Mouse (Mus musculus) thymus, postnatal 10 days (tissue): ENCODE measurements around the gene Tmem101.
"Not testable (repeated sequence)": the region's sequence is repeated elsewhere in the genome, so short reads cannot be mapped to it uniquely, and the experiment has no call there.

Experiments
- DNase-seq, 2 experiments: peaks; one replicate each; pipeline ENCODE4 v3.0.0; 2021; ENCODE audit warnings: low spot score in 2 of 2

Tmem101 gene

GRCm38 (mm10) chr11:102156039-102156785, at the start of gene Tmem101:
TSS of gene Tmem101 (minus strand) at chr11:102156404.
- DNase-seq: peak; percentile 60 to 73

DNA sequence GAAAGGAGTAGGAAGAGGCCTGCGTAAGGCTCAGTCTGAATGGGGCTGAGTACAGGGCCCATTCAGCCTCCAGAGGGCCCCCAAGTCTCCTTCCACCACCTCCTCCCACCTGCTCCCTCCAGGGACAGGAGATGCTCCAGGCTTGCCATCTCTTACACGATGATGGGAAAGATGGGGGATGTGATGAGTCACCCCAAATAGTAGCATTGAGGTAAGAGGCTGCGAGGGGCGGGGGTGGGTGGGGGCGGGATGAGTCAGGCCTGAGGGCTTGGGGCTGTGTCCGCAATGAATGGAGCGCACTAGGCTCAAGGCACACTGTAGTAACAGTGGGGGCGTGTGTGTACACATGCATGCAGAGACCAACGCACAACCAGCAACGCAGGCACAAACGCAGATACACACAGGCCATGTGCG, 45.2 kb upstream of the Tmem101 start:
- DNase-seq: no peak

- DNase-seq: no peak
Measured at GRCm38 (mm10) chr11:102199856-102200255, 43.7 kb upstream of the Tmem101 start.

DNA sequence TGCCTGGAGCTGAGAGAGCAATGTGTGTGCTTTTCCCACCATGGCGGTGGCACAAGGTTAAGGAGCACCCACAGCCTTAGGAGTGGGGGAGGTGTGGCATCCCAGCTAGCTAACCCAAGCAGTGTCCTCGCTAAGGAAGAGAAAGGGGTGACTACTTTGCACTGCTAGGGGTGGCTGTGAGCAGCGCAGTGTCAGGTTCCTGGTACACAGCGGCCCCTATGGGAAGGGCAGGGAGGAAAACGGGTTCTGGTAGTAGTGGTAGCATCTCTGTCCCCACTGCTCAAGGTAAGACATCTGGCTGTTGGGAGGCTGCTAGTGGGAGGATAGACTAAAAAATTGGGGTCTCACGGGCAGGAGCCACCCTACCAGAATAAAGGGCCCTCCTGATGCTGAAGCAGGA, 42.0 kb upstream of the Tmem101 start:
- DNase-seq: no peak

- DNase-seq: no peak
Measured at GRCm38 (mm10) chr11:102196018-102196797, 40.0 kb upstream of the Tmem101 start.

DNA sequence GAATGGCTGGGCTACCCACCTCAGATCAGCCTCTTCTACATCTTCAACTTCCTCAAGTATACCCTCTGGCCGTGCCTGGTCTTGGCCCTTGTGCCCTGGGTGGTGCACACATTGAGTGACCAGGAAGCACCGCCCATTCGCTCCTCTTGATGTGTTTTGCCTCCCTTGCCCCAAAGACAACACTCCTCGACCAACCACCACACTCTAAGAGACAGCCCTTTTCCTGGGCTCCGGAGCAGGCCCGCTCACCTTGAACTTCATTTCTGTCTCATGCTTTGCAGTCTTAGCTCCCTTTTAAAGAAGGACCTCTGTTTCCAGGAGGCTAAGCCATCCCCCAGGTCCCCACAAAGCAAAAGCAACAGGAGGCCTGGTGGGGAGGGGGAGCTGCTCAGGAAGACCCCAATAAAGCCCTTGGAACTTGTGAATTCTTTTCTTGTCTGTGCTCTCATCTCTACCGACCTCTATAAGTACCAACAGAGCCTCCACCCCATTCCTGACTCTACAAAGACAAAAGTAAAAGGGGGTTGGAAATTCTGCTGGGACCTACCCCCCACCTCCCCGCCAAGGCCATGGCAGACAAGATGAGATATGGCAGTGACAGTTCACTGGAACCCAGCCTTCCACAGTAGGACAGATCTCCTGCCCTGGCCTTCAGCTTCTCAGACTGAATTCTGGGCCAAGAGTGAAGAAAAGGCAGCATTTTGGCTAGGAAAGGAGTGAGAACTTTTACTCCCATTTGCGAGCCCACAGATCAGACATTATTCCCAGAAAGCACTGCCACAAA, 37.6 kb upstream of the Tmem101 start:
- no peak for DNase-seq

DNA sequence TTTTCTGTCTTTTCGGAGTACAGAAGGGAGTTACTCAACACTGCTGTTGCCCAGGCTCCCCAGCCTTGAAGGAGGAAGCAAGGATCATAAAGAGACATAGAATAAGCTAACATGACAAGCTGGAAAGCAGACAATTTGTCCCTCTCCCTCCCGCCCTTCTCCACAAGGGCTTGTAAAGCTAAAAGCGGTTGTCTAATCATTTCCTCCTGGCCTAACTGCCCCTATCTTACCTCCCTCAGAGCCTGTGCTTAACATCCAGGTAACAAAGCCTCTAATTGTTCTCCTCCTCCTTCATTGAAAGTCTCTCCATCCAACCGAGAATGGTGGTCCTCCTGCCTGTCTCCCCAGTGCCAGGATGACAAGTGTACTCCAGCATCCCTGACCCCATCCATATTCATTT, 34.6 kb upstream of the Tmem101 start:
- no peak for DNase-seq

- peak; percentile 53 to 58 for DNase-seq
Measured at GRCm38 (mm10) chr11:102189461-102190436, 33.5 kb upstream of the Tmem101 start, which contains the start of gene G6pc3. TSS of gene G6pc3 (plus strand) at chr11:102189620.

DNA sequence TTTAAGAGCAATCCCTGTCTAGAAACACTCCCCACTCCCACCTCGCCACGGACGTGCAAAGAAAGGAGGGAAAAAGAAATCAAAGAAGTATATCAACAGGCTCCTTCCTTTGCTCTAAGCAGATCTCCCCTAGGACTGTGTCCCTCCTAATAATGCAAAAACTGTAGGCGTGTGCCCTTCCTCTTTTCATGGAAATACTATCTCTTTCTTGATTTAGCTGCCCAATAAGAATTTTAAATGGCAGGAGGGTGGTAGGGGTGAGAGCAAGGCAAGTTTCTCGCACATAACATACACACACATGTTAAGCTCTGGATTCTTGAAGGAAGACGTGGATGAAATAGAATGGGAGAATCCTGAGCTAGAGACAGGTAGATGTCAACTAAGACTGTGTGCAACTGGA, 32.8 kb upstream of the Tmem101 start:
- DNase-seq: no peak

DNA sequence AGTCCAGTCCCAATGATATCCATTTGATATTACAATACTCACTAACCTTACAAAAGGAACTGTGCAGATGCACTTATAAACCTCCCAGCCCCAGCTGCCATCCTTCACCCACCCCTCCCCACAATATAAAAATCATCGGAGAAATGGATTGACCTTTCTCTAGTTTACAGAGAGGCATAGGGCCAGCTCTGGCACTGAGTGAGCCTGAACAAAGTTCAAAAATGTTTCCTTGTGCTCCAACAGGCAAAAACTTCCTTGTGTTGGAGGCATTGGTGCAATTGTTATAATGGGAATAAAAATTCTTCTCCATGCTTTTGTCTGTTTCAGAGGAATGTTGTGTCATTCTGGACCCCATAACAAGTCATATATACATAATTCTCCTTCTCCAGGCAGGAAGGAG, 30.0 kb upstream of the Tmem101 start:
- no peak for DNase-seq

DNA sequence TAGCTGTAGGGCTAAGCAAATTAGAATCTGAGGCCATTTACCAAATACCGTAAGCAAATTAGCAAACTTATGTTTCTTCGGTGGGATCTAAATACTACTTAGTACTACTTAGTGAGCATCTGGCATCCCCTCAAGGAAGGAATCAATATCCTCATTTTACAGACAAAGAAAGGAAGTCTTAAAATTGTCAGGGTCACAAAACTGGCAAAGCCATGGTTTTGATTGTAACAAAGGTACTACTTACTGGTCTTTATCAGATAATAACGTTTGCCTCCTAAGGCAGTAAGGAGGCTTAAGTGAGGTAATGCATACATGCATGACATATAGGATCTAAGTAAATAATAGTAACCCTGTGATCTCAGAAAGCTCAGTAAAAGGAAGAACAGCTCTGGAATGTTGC, 29.5 kb upstream of the Tmem101 start:
- DNase-seq: no peak

DNA sequence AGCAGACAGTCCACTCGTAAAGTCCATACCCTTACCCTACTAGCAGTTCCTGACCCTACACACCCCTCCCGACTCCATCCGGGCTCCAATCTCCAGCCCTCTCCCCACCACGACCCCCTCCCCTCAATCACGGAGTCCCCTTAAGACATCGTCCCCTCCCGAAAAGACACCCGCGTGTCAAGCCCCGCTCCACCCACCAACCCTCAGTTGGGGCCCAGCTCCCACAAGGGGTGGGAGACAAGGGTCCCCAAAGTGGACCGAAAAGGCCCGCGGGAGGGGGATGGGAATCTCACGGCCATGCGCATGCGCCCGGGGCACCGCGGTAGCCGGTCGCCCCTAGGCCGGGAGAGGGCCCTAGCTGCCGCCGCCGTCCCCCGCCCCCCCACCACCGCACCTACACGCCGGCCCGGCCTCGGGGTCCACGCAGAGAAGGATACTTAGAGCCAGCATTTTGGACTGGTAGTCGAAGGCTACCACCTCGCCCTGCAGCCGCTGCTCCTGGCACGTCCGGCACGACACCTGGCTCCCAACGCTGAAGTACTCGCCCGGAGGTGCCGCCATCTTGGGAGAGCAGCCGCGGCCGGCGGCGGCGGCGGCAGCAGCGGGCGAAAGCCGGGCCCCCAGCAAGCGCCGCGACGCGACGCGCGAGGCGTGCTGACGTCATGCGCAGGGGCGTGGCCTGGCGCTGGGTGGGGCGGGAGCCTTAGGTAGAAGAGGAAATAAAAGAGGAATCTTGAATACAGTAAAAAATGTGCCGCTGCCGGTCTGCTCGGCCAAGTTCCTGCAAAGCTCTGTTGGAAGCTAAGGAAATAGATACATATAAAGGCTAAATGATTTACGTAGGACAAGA, 28.7 kb upstream of the Tmem101 start, which contains the start of gene Lsm12:
TSS of gene Lsm12 (minus strand) at position 651 of the 850 bp plus-strand sequence.
- DNase-seq: peak; percentile 97 to 99

- DNase-seq: no peak
Measured at GRCm38 (mm10) chr11:102184253-102184645, 28.0 kb upstream of the Tmem101 start.

GRCm38 (mm10) chr11:102179836-102180235, 23.6 kb upstream of the Tmem101 start:
- DNase-seq: no peak

- DNase-seq: no peak
Measured at GRCm38 (mm10) chr11:102168689-102169088, 12.5 kb upstream of the Tmem101 start.

GRCm38 (mm10) chr11:102167539-102167938, 11.3 kb upstream of the Tmem101 start:
- DNase-seq: no peak

GRCm38 (mm10) chr11:102165971-102166722, 9.9 kb upstream of the Tmem101 start:
- no peak for DNase-seq

DNA sequence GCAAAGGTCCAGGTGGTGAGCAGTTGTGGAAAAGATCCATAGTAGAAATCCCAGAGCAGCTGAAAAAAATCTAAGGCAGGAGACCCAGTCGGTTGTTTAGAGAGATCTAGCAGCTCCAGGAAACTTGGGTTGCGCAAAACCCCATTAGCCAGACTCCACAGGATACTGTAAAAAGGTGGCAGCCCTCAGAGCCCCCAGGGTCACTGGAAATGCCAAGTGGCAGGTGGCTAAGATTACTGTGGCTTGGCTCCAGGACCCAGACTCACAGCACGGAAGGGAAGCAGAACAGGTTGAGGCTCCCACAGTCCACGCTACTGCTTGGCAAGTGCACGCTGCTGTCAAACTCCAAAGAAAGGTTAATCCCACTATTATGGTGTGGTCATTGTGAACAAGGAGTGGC, 3.6 kb upstream of the Tmem101 start:
- no peak for DNase-seq

DNA sequence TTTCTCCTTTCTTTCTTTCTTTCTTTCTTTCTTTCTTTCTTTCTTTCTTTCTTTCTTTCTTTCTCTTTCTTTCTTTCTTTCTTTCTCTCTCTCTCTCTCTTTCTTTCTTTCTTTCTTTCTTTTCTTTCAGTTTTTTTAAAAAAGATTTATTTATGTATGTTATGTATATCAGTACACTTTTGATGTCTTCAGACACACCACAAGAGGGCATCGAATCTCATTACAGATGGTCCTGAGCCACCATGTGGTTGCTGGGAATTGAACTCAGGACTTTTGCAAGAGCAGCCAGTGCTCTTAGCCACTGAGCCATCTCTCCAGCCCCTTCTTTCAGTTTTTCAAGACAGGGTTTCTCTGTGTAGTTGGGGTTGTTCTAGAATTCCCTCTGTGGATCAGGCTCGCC, 1.8 kb upstream of the Tmem101 start:
- DNase-seq: not testable (repeated sequence)
